In genomic region chr15:27441053-27441452, GRCm38 (mm10) we compare ENCODE assay signal across 18 mouse cellular contexts.
"Had no signal": no experiment of that assay in that cellular context is flagged by ENCODE, and none has a peak within 500 bp of the region (broad histone marks: within the 10 kb centered on the region; RNA-seq: fewer than 3 reads in every experiment).

No protein-coding gene starts in this region.

- H3K4me3 ChIP-seq: midbrain, embryonic 10.5 days; midbrain, embryonic 12.5 days; myocyte; neural tube, embryonic 13.5 days; neural tube, embryonic 15.5 days had no signal

- H3K36me3 ChIP-seq: midbrain, embryonic 10.5 days; midbrain, embryonic 12.5 days; neural tube, embryonic 13.5 days; neural tube, embryonic 15.5 days had no signal

- ATAC-seq: midbrain, embryonic 16.5 days had no signal

- DNase-seq: lung, adult 18-20 months; lung, embryonic 14.5 days; lung, postnatal 10 days; lung, postnatal 4 days; retina, postnatal 1 day; right cerebral cortex, adult 18-20 months; right cerebral cortex, postnatal 25 days; right cerebral cortex, postnatal 4 days; spleen, adult 18-20 months; thymus, adult 18-20 months; thymus, postnatal 14 days; thymus, postnatal 36 days had no signal

- H3K9ac ChIP-seq: lung, embryonic 14.5 days; midbrain, embryonic 12.5 days; neural tube, embryonic 13.5 days; neural tube, embryonic 15.5 days had no signal

- H3K4me1 ChIP-seq: midbrain, embryonic 10.5 days; midbrain, embryonic 12.5 days; neural tube, embryonic 15.5 days had no signal

- H3K9me3 ChIP-seq: midbrain, embryonic 10.5 days; midbrain, embryonic 12.5 days; neural tube, embryonic 13.5 days; neural tube, embryonic 15.5 days had no signal

- H3K27ac ChIP-seq: midbrain, embryonic 10.5 days; midbrain, embryonic 12.5 days; neural tube, embryonic 13.5 days; neural tube, embryonic 15.5 days had no signal

- H3K4me2 ChIP-seq: lung, embryonic 14.5 days; midbrain, embryonic 12.5 days; neural tube, embryonic 13.5 days; neural tube, embryonic 15.5 days had no signal

- H3K27me3 ChIP-seq: midbrain, embryonic 12.5 days; neural tube, embryonic 13.5 days; neural tube, embryonic 15.5 days had no signal
